Mouse (Mus musculus) liver, postnatal 0 days (tissue): ENCODE data around the gene Cs.

ENCODE experiments used
- CTCF ChIP-seq: sonication (generic); IDR thresholded peaks from 2 replicates; pipeline ENCODE4 v1.5.1; 2016; ENCODE audit warnings: antibody characterized with exemption, low read depth
- EP300 ChIP-seq: IDR thresholded peaks from 2 replicates; pipeline ENCODE4 v1.6.1; 2016; ENCODE audit warnings: antibody characterized with exemption, low read depth, mild to moderate bottlenecking

GRCm38 (mm10) chr10:128368402-128369217, 31.1 kb downstream of the Cs start, which contains the start of gene Coq10a:
- no peak for TF ChIP-seq CTCF
- no peak for TF ChIP-seq EP300
